Mouse (Mus musculus): ENCODE results near the gene Lbp.

Lbp gene

GRCm38 (mm10) chr2:158308276-158308675, 2.0 kb downstream of the Lbp start:
- DNase-seq (ENCODE audit: low read depth, low spot score) = no peak

GRCm38 (mm10) chr2:158313089-158313488, 6.8 kb downstream of the Lbp start:
- DNase-seq (ENCODE audit: low read depth, low spot score) = peak; percentile 68

GRCm38 (mm10) chr2:158316371-158316770, 10.1 kb downstream of the Lbp start:
- peak; percentile 51 for DNase-seq (ENCODE audit: low read depth, low spot score)

DNA sequence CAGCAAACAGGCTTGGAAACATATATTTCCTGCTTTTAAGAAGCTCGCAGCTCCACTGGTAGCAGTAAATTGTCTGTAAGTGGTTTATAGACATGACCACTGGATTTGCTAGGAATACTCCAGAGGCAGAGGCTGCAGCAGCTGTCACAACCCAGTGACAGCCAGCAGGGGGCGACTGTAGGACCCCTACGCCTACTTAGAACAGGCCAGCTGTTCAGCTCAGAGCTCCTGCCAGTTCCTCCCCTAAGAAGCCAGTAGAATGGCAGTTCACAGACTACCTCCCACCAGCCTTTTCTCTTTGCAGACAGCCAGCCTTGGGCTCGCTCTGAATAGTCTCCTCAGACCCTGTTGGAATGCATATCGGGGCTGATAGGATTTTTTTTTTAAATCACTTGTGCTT, 10.7 kb downstream of the Lbp start:
- peak; percentile 54 for DNase-seq (ENCODE audit: low read depth, low spot score)

- no peak for DNase-seq (ENCODE audit: low read depth, low spot score)
These were observed 15.3 kb downstream of the Lbp start for GRCm38 (mm10) chr2:158321596-158321995.

- peak; percentile 87 for DNase-seq (ENCODE audit: low read depth, low spot score)
These were observed 16.6 kb downstream of the Lbp start for GRCm38 (mm10) chr2:158322845-158323244.

GRCm38 (mm10) chr2:158324531-158325190, 18.4 kb downstream of the Lbp start:
- DNase-seq (ENCODE audit: low read depth, low spot score) = no peak

- DNase-seq (ENCODE audit: low read depth, low spot score) = no peak
These were observed 19.3 kb downstream of the Lbp start for GRCm38 (mm10) chr2:158325609-158326008.

- DNase-seq (ENCODE audit: low read depth, low spot score) = peak; percentile 51
These were observed 28.1 kb downstream of the Lbp start for GRCm38 (mm10) chr2:158334356-158334755.

DNA sequence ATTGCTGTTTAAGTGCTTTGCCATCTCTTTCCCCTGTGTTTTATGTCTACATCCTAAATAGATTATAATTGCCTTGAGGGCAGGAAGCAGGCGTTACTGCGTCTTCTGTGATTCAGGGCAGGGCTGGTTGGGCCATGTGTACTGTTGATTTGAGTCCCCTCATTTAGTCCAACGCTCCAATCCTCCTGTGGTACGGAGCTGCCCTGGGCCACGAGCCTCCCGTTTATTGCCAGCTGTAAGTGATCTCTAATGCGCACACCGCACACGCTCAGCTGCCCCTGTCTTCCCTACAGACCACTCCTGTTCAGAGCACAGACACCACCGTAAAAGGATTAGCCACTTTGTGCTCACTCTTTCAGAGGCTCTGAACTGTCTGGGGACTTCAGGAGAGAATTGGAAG, 31.4 kb downstream of the Lbp start:
- no peak for DNase-seq (ENCODE audit: low read depth, low spot score)

- DNase-seq (ENCODE audit: low read depth, low spot score) = peak; percentile 72
These were observed 33.8 kb downstream of the Lbp start for GRCm38 (mm10) chr2:158339948-158340564.

DNA sequence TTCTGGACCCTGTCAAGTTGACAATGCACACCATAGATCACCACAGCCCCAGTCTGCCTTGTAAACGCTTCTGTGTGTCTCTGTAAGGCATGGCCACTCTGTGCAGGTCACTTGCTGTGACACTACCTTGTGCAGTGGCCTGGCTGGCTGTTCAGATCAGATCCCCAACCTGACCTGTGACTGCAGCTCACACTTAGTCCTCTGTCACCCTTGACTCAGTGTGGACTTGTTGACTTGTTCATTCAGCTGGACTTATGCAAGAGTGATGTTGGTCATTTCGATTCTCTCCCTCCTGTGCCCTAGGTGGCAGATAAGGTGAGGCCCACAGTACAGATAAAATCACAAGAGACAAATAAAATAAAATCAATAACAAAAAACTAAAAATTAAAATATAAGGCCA, 35.0 kb downstream of the Lbp start:
- DNase-seq (ENCODE audit: low read depth, low spot score) = no peak

DNA sequence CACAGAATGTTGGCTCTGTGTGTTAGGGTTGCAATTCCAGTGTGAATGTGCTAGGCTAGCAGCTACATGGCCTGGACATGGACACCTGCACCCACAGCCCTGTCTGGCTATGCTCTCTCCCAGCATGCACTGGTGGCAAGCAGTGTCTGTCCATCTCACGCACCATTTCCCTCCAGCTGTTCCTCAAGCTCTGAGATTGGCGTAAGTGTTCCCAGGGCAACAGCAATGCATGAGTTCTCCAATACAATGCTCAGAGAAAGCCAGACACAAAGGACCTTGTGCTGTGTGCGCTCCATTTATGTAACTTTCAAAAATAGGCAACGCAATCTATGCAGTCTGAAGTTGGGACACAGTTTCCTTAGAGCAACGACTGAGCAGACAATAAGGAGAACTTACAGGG, 37.2 kb downstream of the Lbp start:
- no peak for DNase-seq (ENCODE audit: low read depth, low spot score)

DNA sequence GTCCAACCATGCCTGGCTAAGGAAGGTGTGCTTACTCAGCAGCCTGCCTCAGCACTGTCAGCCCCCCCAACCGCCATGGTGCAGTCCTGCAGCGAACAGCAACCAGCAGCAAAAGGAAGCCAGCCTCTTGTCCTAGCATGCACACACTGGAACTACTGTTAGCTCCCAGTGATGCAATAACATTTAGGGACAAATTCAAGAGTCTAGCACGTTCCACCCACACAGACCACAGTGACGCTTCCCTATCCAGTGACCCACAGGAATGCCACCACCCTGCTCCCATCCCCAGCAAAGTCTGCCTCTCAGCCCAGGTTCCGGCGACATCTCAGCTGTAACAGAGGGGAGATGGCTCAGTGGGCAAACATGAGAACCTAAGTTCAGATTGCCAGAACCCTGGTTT, 40.2 kb downstream of the Lbp start:
- DNase-seq (ENCODE audit: low read depth, low spot score) = no peak

DNA sequence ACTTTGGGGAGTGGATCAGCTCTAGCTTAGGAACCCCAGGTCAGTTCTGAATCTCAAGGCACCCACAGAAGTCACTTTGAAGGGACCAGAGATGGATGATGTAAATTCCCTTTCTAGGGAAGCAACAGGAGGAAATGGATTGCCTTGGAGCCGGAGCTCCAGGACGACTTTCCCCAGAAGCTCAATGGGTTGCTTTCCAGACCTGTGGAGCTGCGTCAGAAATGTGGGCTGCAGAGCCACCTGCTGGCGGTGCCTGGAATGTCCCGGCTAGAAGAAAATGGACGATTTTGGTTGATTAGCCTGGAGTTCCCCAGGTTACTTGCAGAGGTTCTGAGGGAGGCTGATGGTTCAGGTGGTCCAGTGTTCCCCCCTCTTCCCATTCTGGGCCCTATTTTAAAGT, 41.6 kb downstream of the Lbp start:
- DNase-seq (ENCODE audit: low read depth, low spot score) = peak; percentile 61

- no peak for DNase-seq (ENCODE audit: low read depth, low spot score)
These were observed 46.7 kb downstream of the Lbp start for GRCm38 (mm10) chr2:158352801-158353520.

GRCm38 (mm10) chr2:158354348-158355114, 48.2 kb downstream of the Lbp start:
- peak; percentile 17 for DNase-seq (ENCODE audit: low read depth, low spot score)

DNA sequence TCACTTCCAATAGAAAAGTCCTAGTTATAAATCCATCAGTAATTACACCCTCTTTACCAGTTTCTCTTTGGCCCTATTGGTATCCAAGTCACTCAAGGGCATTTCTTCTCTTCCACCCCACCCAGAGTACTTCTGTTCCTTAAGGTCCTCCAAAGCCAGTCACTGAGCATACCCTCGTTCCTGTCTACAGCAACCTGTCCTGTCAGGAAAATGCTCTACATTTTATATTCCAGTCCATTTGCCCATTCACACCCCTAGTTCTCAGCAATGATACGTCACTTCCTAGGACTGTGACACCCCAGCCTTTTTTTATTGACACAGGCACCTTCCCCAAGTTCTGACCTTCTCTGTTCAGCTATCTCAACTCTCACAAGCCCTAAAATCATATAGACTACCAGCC, 48.9 kb downstream of the Lbp start:
- no peak for DNase-seq (ENCODE audit: low read depth, low spot score)

DNA sequence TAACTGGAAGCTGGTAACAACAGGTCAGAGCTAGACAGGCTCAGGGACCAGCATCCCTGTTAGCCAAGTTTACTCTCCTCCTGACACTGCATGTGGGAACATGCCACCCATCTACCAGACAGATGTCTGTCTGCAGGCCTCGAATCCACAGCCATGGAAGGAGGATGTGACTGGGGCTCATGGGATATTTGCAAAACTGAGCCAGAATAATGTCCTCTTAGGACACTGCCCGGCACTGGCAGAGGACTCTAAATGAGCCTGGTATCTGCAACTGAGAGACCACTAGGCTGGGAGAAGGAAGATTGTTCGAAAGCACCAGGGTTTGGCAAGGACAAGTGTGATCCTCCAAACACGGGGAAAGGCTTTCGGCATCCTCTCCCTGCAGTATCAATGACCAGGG, 49.8 kb downstream of the Lbp start:
- no peak for DNase-seq (ENCODE audit: low read depth, low spot score)

- no peak for DNase-seq (ENCODE audit: low read depth, low spot score)
These were observed 53.7 kb downstream of the Lbp start for GRCm38 (mm10) chr2:158359757-158360620.
